Mouse (Mus musculus): ENCODE data around the gene 3110082J24Rik.

DNA sequence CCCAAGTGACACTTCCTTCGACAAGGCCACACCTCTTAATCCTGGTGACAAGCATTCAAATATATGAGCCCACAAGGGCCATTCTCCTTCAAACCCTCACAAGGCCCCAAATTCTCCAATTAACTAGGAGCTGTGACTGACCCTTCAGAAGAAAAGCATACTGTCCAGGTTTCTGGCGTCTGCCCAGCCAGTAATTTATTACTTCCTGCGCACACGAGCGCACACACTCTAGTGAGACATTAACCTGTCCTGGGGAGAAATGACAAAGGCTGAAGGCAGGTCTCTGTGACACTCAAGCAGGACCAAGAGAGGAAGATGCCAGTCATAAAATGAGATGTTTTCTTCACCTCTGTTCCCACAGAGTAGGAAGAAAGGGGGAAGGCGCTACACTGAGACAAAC lies 38.2 kb downstream of the 3110082J24Rik start:
- no peak for TF ChIP-seq CTCF (conservative IDR thresholded peaks at IDR 0.05; ENCODE audit: insufficient read depth, insufficient read length, low read depth, low read length)
- no peak for TF ChIP-seq POLR2A (IDR thresholded peaks at IDR 0.05; ENCODE audit: low read depth, low read length)

Data from kidney, adult 2 months (tissue).